Mouse (Mus musculus): Measurements from ENCODE around the gene Adamts14.

Adamts14 gene

GRCm38 (mm10) chr10:61176221-61176790 is 96.9 kb downstream of the Adamts14 start:
- DNase-seq = no peak

- peak; percentile 55 for DNase-seq
Observed at GRCm38 (mm10) chr10:61175442-61176204, 97.6 kb downstream of the Adamts14 start.

GRCm38 (mm10) chr10:61174711-61175441 is 98.4 kb downstream of the Adamts14 start:
- DNase-seq = no peak

GRCm38 (mm10) chr10:61172496-61172895 is 100.7 kb downstream of the Adamts14 start:
- no peak for DNase-seq

GRCm38 (mm10) chr10:61171654-61172053 is 101.6 kb downstream of the Adamts14 start, which contains the start of gene Tbata:
Tbata (plus strand) TSS chr10:61171954.
- no peak for DNase-seq

- DNase-seq = no peak
Observed at GRCm38 (mm10) chr10:61168393-61168792, 104.8 kb downstream of the Adamts14 start.

- peak; percentile 30 for DNase-seq
Observed at GRCm38 (mm10) chr10:61167333-61168096, 105.7 kb downstream of the Adamts14 start.

GRCm38 (mm10) chr10:61162366-61162765 is 110.9 kb downstream of the Adamts14 start:
- DNase-seq = no peak

GRCm38 (mm10) chr10:61160671-61161070 is 112.6 kb downstream of the Adamts14 start:
- DNase-seq = no peak

- DNase-seq = no peak
Observed at GRCm38 (mm10) chr10:61160089-61160488, 113.1 kb downstream of the Adamts14 start.

- DNase-seq = no peak
Observed at GRCm38 (mm10) chr10:61158594-61158993, 114.6 kb downstream of the Adamts14 start.

- no peak for DNase-seq
Observed at GRCm38 (mm10) chr10:61156453-61156852, 116.8 kb downstream of the Adamts14 start.

- no peak for DNase-seq
Observed at GRCm38 (mm10) chr10:61155611-61156010, 117.6 kb downstream of the Adamts14 start.

GRCm38 (mm10) chr10:61152131-61152530 is 121.1 kb downstream of the Adamts14 start:
- no peak for DNase-seq

- peak; percentile 75 for DNase-seq
Observed at GRCm38 (mm10) chr10:61150616-61151015, 122.6 kb downstream of the Adamts14 start.

GRCm38 (mm10) chr10:61149476-61149875 is 123.8 kb downstream of the Adamts14 start:
- DNase-seq = no peak

- peak; percentile 93 for DNase-seq
Observed at GRCm38 (mm10) chr10:61147157-61148040, 125.8 kb downstream of the Adamts14 start, which contains the start of gene Sgpl1. Sgpl1 (minus strand) TSS chr10:61147703.
